Mouse (Mus musculus) limb, embryonic 14.5 days (tissue): ENCODE measurements around the gene Tomm6. TPM values are rescaled to one million over a fixed set of nuclear protein-coding genes. Genes with fewer than 3 reads are reported as not detected.
"Not testable (repeated sequence)": the region's sequence is repeated elsewhere in the genome, so short reads cannot be mapped to it uniquely, and the experiment has no call there.

Experiments
- ATAC-seq: fragments of 200-750 bp; cut with Nextera tagmentation; 2 replicates; pipeline ENCODE4 v1.8.0; 2017; ENCODE audit warnings: low read depth, moderate number of reproducible peaks, moderate TSS enrichment; ENCODE audit not compliant: low FRiP score
- DNase-seq: peaks from one replicate; pipeline ENCODE4 v3.0.0-alpha.2; 2015; ENCODE audit warnings: low spot score
- H3K27ac ChIP-seq: fragments of 300-500 bp; sonication (generic); replicated peaks from 2 replicates; pipeline ENCODE4 v1.5.1; 2014; ENCODE audit warnings: low read depth, mild to moderate bottlenecking, low read length, moderate library complexity, mixed read lengths
- H3K27me3 ChIP-seq: fragments of 300-500 bp; sonication (generic); 2 replicates; pipeline ENCODE4 v1.6.1; 2014; ENCODE audit warnings: low read length, mixed read lengths; ENCODE audit not compliant: control insufficient read depth, insufficient read depth
- H3K36me3 ChIP-seq: fragments of 300-500 bp; sonication (generic); 2 replicates; pipeline ENCODE4 v1.6.1; 2014; ENCODE audit warnings: mild to moderate bottlenecking, low read length, moderate library complexity, mixed read lengths; ENCODE audit not compliant: control insufficient read depth, insufficient read depth
- H3K4me1 ChIP-seq: fragments of 300-500 bp; sonication (generic); 2 replicates; pipeline ENCODE4 v1.6.1; 2014; ENCODE audit warnings: antibody characterized with exemption, low read length, mixed read lengths; ENCODE audit not compliant: control insufficient read depth, insufficient read depth
- H3K4me2 ChIP-seq: fragments of 300-500 bp; sonication (generic); replicated peaks from 2 replicates; pipeline ENCODE4 v1.6.1; 2014; ENCODE audit warnings: low read depth, mild to moderate bottlenecking, low read length, moderate library complexity; ENCODE audit not compliant: severe bottlenecking
- H3K4me3 ChIP-seq: fragments of 300-500 bp; sonication (generic); replicated peaks from 2 replicates; pipeline ENCODE4 v1.5.1; 2014; ENCODE audit warnings: low read length
- H3K9ac ChIP-seq: fragments of 300-500 bp; sonication (generic); 2 replicates; pipeline ENCODE4 v1.6.1; 2014; ENCODE audit warnings: mild to moderate bottlenecking, low read depth, low read length, moderate library complexity; ENCODE audit not compliant: severe bottlenecking
- H3K9me3 ChIP-seq: fragments of 300-500 bp; sonication (generic); 2 replicates; pipeline ENCODE4 v1.6.1; 2016; ENCODE audit warnings: low read length; ENCODE audit not compliant: control insufficient read depth
- POLR2A ChIP-seq: fragments of 200-500 bp; IDR thresholded peaks from 2 replicates; pipeline ENCODE4 v1.8.0; 2012; ENCODE audit warnings: inconsistent platforms, mild to moderate bottlenecking, moderate library complexity, borderline replicate concordance; ENCODE audit not compliant: insufficient read depth, insufficient read length; ENCODE audit errors: extremely low read depth
- WGBS: fragments of 180-500 bp; shearing (Covaris S2); extraction: QIAGEN DNeasy Blood & Tissue Kit; methylation state at CpG from one replicate; pipeline ENCODE4 v1.1.7; 2014; 5-methylcytosine and 5-hydroxymethylcytosine counted together
- polyA plus RNA-seq, 2 experiments: library from polyadenylated mRNA; depleted of rRNA in 1 of 2; stranded (reverse) in 1 of 2; unstranded in 1 of 2; fragments of >200 nt; fragmentation: Nextera tagmentation in 1 of 2; extraction: Ambion mirVana in 1 of 2; gene quantifications; 2 replicates each; pipeline versions ENCODE4 v1.2.1 to v1.2.3; 2012 to 2014

The Tomm6 gene
- polyA plus RNA-seq, 2 experiments = 130 to 415 TPM

DNA sequence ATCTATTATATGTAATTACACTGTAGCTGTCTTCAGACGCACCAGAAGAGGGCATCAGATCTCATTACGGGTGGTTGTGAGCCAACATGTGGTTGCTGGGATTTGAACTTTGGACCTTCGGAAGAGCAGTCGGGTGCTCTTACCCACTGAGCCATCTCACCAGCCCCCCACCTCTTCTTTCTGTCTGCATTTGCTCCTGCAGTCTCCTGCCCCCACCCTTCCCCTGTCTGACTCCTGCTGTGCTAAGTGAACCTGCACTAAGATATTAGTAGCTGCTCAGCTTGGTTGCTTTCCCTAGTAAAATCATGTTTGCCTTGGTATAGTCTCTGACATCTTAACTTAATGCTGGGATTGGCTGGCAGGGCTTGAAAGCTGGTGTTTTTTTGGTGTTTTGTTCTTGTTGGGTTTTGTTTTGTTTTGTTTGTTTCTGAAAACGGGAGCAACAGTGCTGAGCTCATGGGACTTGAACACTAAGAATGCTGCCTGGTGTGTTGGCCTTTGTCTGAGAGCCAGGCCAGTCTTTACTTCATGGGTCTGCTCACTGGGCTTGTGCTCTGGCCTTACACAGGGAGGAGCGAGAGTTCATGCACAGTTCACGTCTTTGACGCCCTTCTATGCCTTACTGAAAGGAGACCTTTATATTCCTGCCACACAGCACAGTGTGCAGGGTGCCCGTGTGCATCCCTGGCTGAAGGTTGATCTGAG is 25.0 kb downstream of the Tomm6 start:
- H3K4me1 ChIP-seq = no peaks in the 10 kb centered on the region
- H3K27me3 ChIP-seq = no peaks in the 10 kb centered on the region
- no peak for TF ChIP-seq POLR2A
- 0 out of 2 replicates have a peak, but pooled peaks cover 4% of the 10 kb centered on the region for H3K36me3 ChIP-seq
- H3K9me3 ChIP-seq = no peaks in the 10 kb centered on the region
- no peak for DNase-seq
- no peak overlapping the region for H3K9ac ChIP-seq
- H3K4me3 ChIP-seq = no peak overlapping the region
- H3K4me2 ChIP-seq = no peak overlapping the region
- no peak overlapping the region for H3K27ac ChIP-seq
- no peak for ATAC-seq
- WGBS = 73% methylated on average over 9 of the region's 9 CpGs

DNA sequence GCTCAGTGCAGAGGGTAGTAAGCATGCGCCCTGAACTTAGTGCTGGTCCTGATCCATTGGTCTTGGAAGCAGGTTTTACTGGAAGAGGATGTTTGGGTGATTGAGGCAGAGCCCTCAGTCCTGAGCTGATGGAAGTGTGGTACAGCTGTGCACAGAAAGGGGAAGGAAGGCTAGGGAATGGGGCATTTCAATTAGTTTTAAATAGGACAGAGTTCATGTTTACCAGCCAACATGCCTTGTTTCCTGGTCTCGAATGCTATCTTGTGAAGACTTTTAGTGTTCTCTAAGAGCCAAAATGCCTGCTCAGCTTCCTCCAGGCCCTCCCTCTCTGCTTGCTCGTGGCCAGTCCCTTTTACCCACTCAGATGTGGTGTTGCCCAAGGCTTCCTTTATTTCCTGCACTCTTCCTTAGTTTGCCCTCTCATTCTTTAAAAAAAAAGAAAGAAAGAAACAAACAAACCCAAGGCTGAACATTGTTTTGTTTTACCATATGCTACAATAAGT is 29.4 kb downstream of the Tomm6 start:
- H3K4me3 ChIP-seq = no peak overlapping the region
- DNase-seq = no peak
- no peaks in the 10 kb centered on the region for H3K4me1 ChIP-seq
- no peaks in the 10 kb centered on the region for H3K9me3 ChIP-seq
- no peak for TF ChIP-seq POLR2A
- H3K4me2 ChIP-seq = no peak overlapping the region
- H3K36me3 ChIP-seq = peaks cover 8% of the 10 kb centered on the region; the same call in 1 of the 2 replicates
- ATAC-seq = no peak
- no peak overlapping the region for H3K27ac ChIP-seq
- no peak overlapping the region for H3K9ac ChIP-seq
- H3K27me3 ChIP-seq = no peaks in the 10 kb centered on the region
- WGBS = 83% methylated on average over 3 of the region's 3 CpGs

- no peaks in the 10 kb centered on the region for H3K4me1 ChIP-seq
- H3K4me3 ChIP-seq = no peak overlapping the region
- H3K9ac ChIP-seq = no peak overlapping the region
- DNase-seq = no peak
- 82% methylated on average over 4 of the region's 4 CpGs for WGBS
- ATAC-seq = no peak
- no peaks in the 10 kb centered on the region for H3K27me3 ChIP-seq
- H3K36me3 ChIP-seq = peaks cover 10% of the 10 kb centered on the region; the same call in 1 of the 2 replicates
- no peak overlapping the region for H3K4me2 ChIP-seq
- H3K27ac ChIP-seq = no peak overlapping the region
- H3K9me3 ChIP-seq = no peaks in the 10 kb centered on the region
- TF ChIP-seq POLR2A = no peak
Observed at GRCm38 (mm10) chr17:47657901-47658300, 30.3 kb downstream of the Tomm6 start.

DNA sequence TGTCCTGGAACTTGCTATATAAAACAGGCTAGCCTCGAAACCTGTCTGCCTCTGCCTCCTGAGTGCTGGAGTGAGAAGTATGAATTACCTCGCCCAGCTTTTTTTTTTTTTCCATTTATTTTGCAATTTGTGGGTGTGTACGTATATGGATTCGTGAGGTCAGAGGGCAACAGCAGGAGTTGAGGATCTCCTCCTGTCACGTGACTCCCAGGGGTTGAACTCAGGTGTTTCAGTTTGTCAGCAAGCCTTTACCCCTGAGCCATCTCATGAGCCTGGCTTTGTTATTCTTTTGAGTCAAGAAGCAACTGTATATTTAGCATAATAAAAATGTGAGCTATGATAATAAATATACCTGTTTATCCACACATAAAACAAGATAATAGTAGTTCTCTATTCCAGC is 32.5 kb downstream of the Tomm6 start:
- no peaks in the 10 kb centered on the region for H3K9me3 ChIP-seq
- no peak overlapping the region for H3K9ac ChIP-seq
- no peak for TF ChIP-seq POLR2A
- no peak overlapping the region for H3K4me2 ChIP-seq
- H3K27ac ChIP-seq = no peak overlapping the region
- H3K4me3 ChIP-seq = no peak overlapping the region
- no peak for ATAC-seq
- WGBS = 82% methylated on average over 5 of the region's 5 CpGs
- no peaks in the 10 kb centered on the region for H3K4me1 ChIP-seq
- no peak for DNase-seq
- no peaks in the 10 kb centered on the region for H3K27me3 ChIP-seq
- H3K36me3 ChIP-seq = peaks cover 12% of the 10 kb centered on the region; the same call in 1 of the 2 replicates

- not testable (repeated sequence) for H3K27me3 ChIP-seq, H3K4me2 ChIP-seq, H3K36me3 ChIP-seq, H3K4me3 ChIP-seq, DNase-seq, ATAC-seq, H3K27ac ChIP-seq, H3K4me1 ChIP-seq, H3K9me3 ChIP-seq, H3K9ac ChIP-seq
- 95% methylated on average over 8 of the region's 8 CpGs for WGBS
Observed at GRCm38 (mm10) chr17:47654346-47654745, 33.8 kb downstream of the Tomm6 start.
